Mouse (Mus musculus) layer of hippocampus, adult 8-10 months (tissue): ENCODE results near the gene 2510009E07Rik. TPM values are rescaled to one million over a fixed set of nuclear protein-coding genes. Genes with fewer than 3 reads are reported as not detected.
"Not testable (repeated sequence)": the region's sequence is repeated elsewhere in the genome, so short reads cannot be mapped to it uniquely, and the experiment has no call there.

ENCODE experiments used
- DNase-seq, 2 experiments: peaks; one replicate each; pipeline ENCODE4 v3.0.0; 2022; ENCODE audit warnings: low spot score in 2 of 2
- total RNA-seq, 4 experiments: library from RNA; stranded (reverse); gene quantifications; 2 replicates each; pipeline ENCODE4 v1.2.4; 2022

The 2510009E07Rik gene
- total RNA-seq, 4 experiments from 2014 or later = 36.8 to 48.1 (median 41.6) TPM

DNA sequence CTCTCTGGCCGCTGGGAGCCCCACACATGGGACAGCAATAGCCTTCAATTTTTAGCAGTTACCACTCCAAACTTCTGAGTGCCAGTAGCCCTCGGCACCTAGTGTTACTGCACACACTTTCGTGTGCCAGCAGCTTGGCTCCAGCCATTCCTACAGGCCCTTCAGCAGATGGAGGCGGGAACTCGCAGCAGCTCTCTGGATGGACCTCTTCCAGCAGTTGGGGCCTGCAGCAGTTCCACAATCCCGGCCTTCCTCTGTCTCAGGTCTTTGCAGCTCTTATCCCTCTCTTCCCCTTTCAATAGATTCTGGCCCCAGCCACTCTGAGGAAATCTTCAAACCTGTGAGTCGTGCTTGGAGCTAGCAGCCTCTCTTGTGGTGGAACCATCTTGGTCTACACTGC lies 17.7 kb downstream of the 2510009E07Rik start:
- no peak for DNase-seq

DNA sequence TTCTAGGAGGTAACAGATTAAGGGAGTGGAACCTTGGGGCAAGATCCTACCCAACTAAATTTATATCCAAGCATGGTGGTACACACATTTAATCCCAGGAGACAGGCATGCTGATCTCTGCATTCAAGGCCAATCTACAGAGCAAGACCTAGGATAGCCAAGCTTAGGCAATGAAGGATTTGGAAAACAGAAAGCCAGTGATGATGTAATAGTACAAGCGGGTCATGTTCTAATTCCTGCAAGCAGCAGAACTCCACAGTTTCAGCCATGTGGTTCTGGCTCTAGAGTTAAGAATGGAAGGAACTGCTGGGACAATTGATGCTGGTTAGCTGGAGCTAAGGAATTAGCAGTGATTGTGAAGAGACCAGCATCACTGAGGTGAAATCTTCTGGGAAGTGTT lies 20.8 kb downstream of the 2510009E07Rik start:
- not testable (repeated sequence) for DNase-seq

DNA sequence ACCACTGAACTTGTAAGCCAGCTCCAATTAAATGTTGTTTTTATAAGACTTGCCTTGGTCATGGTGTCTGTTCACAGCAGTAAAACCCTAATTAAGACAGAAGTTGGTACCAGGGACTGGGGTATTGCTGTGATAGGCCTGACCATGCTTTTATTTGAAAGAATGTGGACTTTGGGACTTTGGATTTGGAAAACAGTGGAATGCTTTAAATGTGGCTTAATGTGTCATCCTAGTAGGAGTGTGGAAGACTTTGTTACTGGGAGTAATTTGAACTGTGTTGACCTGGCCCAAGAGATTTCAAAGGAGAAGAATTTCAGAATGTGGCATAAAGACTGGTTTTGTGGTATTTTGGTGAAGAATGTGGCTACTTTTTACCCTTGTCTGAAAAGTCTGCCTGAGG lies 21.4 kb downstream of the 2510009E07Rik start:
- DNase-seq = not testable (repeated sequence)

DNA sequence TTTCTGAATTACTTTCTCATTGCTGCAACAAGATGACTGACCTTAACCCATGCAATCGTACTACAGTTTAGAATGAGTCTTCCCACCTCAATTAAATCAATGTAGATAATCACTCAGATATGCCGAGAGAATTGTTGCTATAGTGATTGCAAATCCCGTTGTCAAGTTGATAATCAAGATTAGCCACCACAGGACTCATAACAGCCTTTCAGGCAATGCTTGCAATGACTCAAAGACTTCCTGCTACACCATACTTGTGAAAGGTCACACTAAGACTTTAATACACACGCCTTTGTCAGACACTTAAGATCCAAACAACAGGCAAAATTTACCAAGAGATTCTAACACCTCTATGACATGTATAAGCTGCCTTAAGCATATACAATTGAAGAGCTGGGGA lies 22.6 kb downstream of the 2510009E07Rik start:
- DNase-seq = no peak

DNA sequence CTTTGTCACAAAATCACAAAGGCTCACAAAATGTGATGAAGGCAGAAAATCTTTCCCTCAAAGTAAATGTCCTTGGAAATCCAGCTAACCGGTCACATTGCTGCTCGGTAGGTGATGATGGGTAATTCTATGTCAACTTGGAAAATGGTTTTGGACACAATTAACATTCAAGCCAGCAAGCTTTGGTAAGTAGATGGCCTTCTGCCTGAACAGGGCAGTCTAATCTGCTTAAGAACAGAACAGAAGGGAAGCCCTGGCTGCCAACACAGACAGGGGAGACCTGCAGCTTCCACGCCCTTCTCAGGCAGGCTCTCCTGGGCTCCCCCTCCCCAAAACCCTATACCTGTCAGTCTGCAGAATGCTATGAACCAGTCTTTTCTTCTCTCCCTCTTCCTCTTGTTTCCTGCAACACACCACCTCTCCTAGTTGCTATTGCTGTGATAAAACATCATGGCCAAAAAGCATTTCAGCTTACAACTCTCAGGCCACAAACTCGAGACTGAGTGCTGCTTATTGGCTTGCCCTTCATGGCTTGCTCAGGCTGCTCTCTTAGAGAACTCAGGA lies 29.0 kb downstream of the 2510009E07Rik start:
- no peak for DNase-seq

DNA sequence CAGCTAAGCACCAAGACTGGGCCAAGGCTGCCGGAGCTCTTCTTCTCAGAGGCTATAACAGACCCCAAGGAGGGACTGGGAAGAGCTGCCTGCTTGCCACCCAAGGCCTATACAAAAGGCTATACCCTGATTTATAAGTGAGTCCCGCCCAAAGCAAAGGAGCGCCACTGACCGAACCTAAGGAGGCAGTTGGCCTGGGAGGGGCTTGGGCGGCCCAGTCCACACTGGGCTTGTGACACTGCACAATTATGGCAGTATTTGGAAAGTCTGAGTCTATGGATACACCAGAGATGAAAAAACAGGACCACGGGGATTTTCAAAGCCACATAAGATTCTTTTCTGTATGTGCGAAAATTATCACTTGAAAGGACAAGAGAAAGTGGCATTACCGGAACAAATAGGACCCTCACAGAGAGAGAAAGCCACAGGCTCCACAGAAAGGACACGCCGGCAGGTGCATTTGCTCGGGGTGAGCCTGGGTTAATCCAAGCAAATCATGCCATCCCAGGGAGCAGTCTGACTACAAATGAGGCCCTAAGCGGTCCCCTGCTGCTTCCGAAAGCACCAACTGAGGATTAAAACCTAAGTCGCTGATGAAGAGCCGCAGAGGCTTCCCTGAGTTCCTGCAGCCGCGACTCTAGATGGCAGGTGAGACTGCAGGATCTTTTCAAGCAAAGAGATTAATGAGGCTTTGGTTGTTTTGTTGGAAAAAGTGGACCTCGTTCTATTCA lies 29.7 kb downstream of the 2510009E07Rik start:
- DNase-seq = no peak

DNA sequence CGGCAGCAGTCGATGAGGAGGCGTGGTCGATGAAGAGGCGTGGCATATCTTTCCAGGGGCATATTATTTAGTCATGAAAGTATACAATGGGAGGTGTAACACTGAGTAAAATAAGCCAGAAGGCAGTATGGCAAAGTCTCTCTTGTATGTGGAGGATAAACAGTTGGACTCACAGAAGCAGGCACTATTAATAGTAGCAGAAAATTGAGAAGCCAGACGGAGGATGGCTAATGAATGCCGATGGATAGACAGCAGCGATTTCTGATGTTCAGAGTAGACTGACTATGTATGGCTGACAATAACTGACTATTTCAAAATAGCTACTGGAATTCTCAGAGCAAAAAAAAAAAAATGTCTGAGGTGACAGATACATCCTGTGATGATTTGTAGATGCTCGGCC lies 38.5 kb downstream of the 2510009E07Rik start:
- DNase-seq = peak in 1 of 2 experiments; percentile 39

DNA sequence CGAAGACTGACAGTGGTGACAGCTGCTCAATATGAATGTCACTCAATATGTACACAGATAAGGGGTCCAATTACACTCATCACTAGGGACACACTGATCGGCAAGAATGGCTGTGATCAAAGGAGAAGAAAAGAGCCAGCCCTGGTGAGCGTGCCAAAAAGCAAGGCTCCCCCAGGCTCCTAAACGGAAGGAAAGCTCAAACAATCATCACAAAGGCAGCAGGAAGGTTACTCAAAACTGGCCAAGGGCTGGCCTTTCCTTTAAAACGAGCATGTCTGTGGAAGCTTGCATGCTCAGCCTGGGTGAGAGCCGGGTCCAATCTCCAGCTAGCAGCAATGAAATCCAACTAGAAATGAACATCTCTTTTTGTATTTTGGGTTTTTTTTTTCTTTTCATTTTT lies 39.2 kb downstream of the 2510009E07Rik start:
- no peak for DNase-seq

DNA sequence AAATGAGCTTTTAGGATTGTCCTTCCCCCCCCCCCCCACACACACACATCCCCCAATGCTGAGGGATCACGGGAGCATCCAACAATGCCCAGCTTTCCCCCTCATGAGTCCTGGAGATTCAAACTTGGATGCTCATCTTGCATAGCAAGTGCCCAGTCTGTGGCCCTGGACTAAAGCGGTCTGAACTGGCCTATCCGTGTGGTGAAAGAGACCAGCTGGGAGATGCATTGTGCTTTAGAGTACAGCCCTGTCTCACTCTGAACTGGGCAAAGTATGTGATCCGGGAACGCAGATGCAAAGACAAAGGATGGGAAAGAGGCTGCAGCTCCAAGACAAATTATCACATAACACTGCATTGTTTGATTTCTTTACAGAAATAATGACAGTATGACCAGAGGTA lies 40.1 kb downstream of the 2510009E07Rik start:
- DNase-seq = no peak

DNA sequence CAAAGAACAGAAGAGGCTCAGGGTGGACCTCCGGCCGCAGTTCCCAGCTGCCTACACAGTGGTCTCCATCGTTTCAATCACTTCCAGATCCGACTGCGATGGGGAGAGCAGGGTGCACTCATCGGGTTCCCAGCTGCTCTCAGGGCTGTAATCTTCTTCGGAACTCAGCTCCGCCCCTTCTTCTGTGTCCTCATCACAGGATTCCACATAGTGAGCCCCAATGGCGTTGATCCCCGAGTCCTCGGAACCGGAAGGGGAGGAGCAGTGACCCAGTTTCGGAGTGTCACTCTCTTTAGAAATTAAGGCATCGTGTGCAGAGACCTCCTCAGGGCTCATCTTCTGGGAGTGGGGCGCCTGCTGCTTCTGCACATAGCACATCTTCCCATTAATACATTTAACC lies 41.3 kb downstream of the 2510009E07Rik start:
- no peak for DNase-seq

DNA sequence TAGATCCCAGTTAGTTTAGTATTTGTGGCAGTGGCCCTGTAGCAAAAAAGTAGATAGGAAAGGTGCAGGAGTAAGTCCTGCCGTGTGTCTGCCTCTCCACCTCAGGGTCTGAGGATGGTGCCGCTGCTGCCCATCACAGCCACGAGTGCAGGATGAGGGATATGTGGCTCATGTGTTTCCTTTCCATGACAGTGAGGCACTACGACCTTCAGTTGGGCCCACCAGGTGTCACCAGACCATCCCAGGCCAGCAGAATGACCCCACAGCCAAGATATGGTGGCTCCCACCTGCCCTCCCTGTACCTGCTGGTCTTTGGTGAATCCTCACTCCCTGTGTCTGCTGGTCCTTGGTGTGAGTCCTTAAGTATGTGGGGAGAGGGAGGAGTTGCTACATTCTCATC lies 43.3 kb downstream of the 2510009E07Rik start:
- DNase-seq = no peak

DNA sequence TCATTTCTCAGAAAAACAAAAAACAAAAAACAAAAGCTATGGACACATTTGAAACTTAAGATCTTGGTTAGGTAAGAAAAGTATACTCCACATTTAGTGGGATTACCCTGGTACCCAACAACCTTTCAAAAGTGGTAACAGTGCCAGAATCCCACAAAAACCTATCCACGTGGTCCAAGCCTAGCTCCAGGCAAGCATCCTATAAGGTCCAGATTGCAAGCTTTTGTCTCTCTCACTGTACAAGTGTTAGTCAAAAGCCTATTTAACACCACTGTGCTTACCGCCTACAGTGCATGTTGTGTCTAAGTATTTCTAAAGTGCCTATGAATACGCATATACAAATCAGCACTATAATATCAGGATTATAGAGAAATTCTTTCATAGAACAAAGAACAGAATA lies 44.2 kb downstream of the 2510009E07Rik start:
- no peak for DNase-seq

DNA sequence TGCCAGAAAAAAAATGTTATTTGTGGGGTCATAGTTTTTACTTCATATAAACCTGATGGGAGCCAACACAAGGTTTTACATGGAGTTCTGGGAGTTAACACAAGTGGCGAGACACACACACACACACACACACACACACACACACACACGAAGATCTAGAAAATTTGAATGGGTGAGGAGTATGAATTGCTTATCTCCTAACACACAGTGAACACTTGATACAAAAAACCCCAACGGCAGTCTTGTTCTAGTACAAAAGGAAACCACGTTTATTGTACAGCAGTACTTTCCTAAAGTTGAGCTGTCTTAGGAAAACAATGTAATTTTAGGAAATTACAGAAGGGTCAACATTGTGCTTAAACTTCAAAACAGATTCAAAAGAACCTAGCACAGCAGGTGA lies 45.7 kb downstream of the 2510009E07Rik start:
- DNase-seq = no peak

DNA sequence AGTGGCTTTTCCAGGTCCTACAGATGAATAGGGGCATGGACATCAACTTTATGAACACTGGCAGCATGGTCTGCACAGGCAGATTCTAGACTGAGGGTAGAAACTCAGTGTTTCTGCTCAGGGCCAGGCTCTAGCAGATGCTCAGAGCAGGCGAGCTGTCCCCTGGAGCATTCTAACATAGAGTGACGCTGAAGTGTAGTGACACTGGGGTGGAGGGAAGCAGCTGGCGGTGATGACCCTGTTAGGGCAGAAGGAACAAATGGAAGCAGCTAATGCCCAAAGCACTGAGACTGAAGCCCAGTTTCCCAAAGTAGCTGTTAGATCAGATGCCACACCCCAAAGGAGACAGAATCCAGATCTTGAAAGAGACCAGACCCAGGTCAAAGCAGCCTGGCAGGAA lies 48.0 kb downstream of the 2510009E07Rik start:
- no peak for DNase-seq

DNA sequence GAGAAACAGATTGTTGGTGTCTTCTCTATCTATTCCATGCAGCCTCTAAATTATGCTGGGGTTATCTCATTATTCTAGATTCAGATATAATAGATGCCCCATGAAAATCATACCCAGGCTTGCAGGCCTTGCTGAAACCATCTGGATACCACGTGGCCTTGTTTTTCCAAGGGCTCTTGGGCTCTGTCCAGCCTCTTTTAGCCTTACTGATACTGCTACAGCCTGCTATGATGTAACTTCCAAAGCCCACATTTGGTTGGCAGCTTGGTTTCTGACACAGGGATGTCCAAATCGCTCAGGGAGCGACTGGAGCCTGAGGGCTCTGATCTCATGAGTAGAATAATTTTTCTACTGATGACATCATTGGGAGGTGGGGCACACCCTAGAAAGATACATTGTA lies 48.5 kb downstream of the 2510009E07Rik start:
- DNase-seq = no peak

DNA sequence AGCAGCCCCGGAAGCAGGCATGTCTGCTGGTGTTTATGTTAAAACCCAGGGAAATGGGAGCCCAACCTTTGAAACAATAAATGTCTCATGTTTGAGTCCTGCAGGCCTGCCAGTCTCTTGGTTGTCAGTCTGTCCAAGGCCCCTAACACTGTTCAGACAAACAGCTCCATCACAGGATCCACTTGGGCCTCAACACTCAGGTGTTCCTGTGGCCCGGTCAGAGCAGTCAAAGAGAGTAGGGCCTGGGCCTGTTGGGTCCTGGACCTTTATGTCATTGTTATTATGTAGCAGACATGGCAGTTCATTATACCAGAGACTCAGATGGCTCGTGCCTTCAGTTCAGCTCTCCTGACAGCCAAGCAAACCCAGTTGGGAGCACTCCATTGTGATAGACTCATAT lies 49.9 kb downstream of the 2510009E07Rik start:
- DNase-seq = no peak

DNA sequence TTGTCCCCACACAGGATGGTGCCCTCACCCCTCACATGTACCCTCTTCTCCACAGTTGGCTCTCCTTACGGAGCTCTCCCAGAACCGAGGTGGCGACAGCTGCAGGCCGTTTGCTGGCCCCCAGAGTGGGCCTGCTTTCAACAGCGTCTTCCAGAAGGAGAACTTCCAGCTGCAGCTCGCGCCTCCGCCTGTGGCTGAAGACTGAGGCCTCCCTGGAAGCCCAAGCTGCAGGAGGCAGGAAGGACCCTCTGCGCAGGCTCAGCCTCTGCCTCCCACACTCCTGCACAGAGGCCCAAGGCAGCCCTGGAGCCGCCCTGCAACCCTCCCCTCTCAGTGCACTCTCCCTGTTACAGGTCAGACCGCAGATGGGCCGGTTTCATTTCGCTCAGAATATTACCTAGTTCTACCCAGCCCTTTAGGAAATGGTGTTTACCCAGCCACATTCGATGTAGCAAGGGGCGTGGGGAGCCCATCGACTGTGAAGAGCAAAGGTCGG lies 50.4 kb downstream of the 2510009E07Rik start:
- no peak for DNase-seq

DNA sequence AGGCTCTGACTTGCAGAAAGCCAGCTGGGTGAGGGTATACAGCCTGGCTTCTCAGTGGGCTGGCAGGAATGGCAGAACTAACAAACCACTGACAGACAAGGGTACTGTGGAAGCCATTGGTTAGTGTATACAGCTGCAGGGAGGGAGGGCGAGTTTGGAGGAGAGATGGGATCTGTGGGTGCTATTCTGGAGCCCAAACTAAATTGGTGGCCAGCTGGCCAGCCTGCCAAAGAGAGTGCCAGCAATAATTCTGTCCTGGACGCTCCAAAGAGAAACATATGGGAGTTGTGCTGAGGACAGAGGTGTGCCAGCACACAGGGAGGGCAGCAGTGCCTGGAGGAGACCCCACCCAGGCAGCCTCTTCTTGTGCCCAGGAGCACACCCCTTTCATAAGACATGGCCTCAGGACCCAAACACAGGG lies 50.8 kb downstream of the 2510009E07Rik start:
- no peak for DNase-seq

DNA sequence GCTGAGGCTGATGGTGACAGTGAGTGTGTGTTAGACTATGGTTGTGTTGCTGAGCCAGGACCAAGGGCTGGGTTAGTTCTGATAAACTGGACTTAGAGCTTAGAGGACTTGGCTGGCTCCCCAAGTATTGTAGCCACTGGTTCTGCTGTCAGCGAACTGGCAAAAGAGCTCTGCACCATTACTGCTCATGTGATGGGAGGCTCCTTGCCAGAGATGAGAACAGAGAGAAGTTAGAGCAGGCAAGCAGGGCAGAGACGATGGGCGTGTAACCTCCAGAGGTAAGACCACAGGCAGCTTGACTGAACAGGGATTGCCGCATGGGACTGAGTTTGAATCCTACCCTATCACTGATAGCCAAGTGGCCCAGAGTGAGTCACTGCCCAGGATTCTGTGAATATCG lies 51.6 kb downstream of the 2510009E07Rik start:
- no peak for DNase-seq

DNA sequence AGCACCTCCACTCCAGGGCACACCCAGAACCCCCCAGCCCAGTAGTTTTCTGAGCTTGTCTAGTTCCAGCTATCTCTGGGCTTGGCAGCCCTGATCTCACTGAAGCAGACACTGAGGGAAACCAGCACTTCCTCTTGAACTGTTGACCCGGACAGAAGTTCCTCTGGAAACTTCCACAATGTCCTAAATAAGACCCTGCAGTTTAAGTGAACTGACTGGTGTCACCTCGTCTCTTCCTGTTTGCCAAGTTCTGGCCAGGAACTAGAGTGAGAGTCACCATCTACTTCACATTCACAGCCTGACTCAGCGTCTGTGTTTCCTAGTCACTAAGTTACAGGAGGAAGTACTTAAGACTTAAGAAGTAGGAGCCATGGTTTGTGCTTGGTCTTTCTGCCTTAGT lies 52.5 kb downstream of the 2510009E07Rik start:
- no peak for DNase-seq

DNA sequence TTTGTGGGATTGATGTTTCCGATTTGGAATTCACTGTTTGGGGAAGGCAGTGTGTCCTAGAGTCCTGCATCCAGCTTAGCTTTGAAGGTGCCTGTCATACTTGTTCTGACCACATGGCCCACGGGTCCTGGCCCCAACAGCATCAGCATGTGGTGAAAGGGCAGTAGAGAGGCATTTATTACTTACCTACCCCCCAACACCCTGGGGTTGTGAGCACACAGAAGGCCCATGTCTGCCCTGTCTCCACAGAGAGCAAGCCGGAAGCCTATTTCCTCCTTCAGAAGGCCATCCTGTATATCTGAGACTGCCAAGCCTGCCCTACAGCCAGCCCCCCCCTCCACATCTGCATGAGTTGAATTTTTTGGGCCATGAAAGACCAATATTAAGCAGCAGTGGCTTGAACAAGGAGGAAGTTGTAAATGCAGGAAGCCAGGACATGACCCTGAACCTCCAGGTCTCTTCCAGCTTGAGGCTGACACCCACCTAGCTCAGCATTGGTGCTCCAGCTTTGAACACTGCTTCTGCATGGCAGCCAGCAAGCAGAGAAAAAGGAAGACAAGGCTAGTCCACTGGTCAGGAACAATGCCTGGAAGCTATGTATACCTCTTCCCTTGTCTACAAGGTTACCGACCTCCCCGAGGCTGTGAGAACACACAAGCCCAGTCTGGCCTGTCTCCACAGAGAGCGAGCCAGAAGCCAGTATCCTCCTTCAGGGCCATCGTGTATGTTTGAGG lies 53.5 kb downstream of the 2510009E07Rik start:
- DNase-seq = no peak

DNA sequence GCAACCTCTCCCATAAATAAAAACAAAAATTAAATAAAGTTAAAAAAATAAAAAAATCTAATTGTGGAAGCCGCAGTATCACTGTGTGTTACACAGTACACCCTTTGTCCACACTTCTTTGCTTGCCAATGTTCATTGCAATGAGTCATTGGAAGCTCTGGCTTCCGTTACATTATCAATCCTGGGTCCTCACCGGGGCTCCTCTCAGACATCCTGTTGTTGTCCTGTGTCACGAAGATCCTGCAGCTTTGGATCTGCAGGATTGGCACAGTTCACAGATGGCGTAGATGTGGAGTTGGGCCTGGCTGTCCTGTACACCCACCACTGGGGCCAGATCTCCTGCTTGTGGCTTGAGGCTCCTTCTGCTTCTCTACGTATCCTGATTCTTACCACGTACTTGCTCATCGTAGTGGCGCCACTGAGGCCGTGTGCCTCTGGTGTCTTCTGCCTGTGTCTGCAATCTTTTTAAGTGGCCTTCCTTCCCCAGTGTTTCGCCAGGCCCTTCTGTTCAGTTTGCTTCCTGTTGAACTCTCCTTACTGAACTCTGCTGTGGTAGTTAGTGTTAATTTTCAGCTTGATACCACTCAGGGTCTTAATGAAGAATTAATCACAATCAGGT lies 57.2 kb downstream of the 2510009E07Rik start:
- DNase-seq = no peak
